Mouse (Mus musculus) lung, postnatal 0 days (tissue): ENCODE measurements around the gene Sdhb.

Experiments
- CTCF ChIP-seq: IDR thresholded peaks from 2 replicates; pipeline ENCODE4 v1.5.1; 2016; ENCODE audit warnings: antibody characterized with exemption, mild to moderate bottlenecking
- EP300 ChIP-seq: IDR thresholded peaks from 2 replicates; pipeline ENCODE4 v1.6.1; 2016; ENCODE audit warnings: antibody characterized with exemption, mild to moderate bottlenecking, control low read depth

DNA sequence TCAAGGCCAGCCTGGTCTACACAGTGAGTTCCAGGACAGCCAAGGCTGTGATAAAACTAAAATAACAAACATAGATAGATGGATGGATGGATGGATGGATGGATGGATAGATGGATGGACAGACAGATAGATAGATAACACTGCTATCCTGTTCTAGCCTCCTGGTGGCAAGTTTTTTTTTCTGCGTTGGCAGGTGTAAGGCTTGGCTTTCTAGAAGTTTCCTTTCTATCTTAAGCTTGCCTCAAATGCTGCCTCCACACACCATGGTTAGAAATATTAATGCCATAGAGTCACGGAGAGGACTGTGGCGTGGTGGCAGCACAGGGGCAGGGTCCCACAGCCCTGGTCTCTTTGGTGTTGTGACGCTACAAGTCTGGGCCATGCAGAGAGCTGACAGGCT is 15.4 kb upstream of the Sdhb start:
- TF ChIP-seq CTCF: no peak
- TF ChIP-seq EP300: no peak
